Mouse (Mus musculus): ENCODE measurements around the gene Agbl4.

Agbl4 gene

GRCm38 (mm10) chr4:111510129-111510528 is 1112.7 kb downstream of the Agbl4 start:
- no peak for DNase-seq

- no peak for DNase-seq
Measured at GRCm38 (mm10) chr4:111513921-111514320, 1116.5 kb downstream of the Agbl4 start.

GRCm38 (mm10) chr4:111516136-111516535 is 1118.7 kb downstream of the Agbl4 start:
- DNase-seq = no peak

- no peak for DNase-seq
Measured at GRCm38 (mm10) chr4:111517063-111517792, 1119.8 kb downstream of the Agbl4 start.

GRCm38 (mm10) chr4:111518191-111518590 is 1120.7 kb downstream of the Agbl4 start:
- no peak for DNase-seq

DNA sequence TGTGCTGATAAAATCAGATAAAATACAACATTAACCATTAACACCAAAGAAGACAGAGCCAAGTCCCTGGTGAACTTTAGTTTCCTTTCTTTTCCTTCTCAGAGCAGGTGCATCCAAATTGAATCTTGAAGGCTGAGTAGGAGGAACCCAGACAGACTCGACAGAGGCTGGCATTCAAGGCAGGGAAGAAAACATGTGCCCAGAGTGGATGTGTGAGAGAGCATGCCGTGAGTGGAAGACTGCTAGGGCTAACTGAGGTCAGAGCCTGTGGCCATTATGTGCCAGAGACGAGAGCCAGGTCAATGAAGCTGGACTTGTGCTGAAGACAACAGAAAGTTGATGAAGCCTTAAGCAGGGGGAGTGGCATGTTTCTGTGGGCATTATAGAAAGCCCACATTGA is 1121.8 kb downstream of the Agbl4 start:
- DNase-seq = no peak

DNA sequence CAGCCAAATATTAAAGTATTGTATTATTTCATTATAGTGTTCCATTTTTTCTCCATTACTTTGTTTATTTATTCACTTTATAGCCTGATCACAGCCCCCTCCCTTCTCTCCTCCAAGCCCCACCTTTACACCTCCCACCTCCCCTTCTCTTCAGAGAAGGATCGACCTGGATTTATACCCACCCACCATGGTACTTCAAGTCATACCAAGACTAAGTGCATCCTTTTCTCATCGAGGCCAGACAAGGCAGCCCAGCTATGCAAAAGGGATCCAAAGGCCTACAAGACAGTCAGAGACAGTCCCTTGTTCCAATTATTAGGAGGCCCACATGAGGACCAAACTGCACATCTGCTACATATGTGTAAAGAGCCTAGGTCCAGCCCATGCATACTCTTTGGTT is 1122.5 kb downstream of the Agbl4 start:
- no peak for DNase-seq

- DNase-seq = no peak
Measured at GRCm38 (mm10) chr4:111522974-111523373, 1125.5 kb downstream of the Agbl4 start.

GRCm38 (mm10) chr4:111528961-111529360 is 1131.5 kb downstream of the Agbl4 start:
- no peak for DNase-seq

DNA sequence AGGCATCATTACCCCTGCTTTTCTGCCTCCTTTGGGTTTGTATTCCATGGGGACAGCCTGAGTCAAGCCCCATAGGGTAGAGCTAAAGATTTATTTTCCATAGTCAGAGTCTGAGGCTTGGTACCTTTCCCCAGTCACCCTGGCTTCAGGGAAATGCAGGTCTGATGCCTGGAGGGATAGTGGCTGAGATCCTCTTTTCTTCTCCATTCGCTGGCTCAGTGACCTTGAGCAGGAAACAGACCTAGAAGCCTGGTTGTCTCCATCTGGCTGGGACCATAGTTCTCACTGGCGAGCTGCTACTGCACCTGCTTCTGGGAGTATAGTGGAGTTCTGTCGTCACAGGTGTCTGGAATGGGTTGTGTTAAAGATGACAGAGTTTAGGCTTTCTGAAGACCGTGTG is 1132.5 kb downstream of the Agbl4 start:
- no peak for DNase-seq

GRCm38 (mm10) chr4:111530537-111530936 is 1133.1 kb downstream of the Agbl4 start:
- no peak for DNase-seq

- no peak for DNase-seq
Measured at GRCm38 (mm10) chr4:111544684-111545083, 1147.2 kb downstream of the Agbl4 start.

DNA sequence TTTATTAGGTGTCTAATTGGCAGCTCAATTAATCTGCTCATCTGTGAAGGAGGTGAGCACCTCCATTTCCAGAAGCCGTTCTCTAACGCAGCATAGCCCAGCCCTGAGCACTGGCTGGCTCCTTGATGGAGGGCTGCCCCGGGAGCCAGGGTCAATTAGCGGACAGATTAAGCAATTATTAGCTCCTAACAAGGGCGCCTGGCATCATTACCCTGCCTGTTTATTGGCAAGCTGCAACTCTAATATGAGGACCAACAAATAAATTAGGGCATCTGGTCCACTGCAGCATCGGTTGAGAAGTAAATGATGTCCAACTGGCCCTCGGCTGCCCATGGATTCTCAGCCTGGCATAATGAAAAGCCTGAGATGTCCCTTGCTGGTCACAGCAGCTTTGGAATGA is 1148.5 kb downstream of the Agbl4 start:
- no peak for DNase-seq

GRCm38 (mm10) chr4:111555426-111555825 is 1158.0 kb downstream of the Agbl4 start:
- DNase-seq = no peak

DNA sequence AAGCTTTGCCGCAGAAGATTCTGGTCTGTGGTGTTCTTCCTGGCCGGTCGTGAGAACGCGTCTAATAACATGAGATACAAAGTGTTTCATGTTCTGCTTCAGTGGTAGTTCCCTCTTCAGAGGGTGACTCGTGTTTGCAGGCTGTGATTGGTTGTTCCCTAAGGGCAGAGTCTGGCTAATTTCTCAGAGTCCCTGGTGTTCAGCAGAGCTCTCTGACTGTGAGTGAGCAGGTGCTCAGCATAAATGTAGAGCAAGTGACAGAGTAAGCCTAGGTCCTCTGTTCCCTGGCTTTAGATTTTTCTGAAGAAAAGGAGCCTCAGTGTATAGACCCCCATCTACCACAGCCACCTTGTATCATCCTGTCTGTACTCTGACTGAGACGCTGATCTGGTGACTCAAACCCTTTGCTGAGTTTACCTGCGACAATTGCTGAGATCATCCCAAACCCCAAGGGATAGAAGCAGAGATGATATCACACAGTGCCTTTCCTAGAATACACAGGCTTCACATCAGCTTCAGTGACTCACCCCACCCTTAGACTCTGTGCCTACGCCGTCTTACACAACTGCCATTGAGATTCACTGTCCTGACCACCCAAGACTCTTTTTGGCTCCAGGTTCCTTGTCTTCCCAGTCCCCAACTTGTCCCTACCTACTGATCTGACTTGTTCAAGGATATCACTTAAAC is 1179.8 kb downstream of the Agbl4 start:
- no peak for DNase-seq

GRCm38 (mm10) chr4:111579115-111579862 is 1181.8 kb downstream of the Agbl4 start:
- DNase-seq = no peak

- DNase-seq = no peak
Measured at GRCm38 (mm10) chr4:111579863-111580224, 1182.4 kb downstream of the Agbl4 start.

DNA sequence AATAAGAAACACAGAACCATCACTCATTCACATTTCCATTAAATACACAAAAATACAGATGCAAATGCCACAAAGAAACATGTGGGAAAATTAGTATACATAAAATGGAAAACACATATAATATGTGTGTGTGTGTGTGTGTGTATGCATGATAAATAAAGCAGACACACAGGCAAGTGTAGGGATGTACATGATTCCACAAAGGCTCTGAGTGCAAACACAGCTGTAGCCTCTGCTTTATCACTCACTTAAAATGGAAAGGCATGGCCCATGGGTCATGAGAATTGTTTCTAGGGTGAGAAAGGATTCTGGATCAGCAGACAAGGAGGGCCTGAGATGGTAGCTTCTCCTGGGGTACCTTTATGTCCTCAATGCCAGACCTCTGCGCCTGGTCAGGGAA is 1182.8 kb downstream of the Agbl4 start:
- no peak for DNase-seq

DNA sequence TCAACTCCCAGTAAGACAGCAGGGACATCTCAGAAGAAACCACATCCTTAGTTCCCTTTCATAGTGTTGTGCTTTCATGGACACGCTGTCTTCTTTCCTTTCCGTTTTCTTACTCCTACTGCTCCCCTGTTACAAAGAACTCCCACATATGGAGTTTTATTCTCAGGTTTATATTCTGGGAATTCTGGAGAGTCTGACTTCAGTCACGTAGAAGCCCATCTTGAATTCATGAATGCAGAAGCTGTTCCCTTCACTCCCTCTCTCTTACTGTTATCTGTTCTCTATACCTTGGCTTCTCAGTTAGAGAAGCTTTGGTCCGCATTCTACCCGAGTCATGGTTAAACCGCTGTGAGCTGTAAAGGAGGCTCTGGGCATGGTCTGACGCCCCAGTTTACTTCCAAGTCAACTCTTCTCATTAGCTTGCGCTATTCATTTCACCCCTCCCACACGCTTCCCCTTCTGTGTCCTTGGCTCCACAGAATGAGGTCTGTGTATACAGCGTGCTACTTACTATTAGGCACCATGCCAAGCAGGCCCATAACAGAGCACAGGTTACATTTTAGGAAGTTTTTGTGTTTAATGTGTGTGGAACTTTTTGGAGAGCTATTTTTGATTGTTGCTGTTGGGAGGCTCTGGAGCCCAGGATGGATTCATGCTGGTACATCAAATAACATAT is 1186.2 kb downstream of the Agbl4 start:
- no peak for DNase-seq

- no peak for DNase-seq
Measured at GRCm38 (mm10) chr4:111584286-111584685, 1186.8 kb downstream of the Agbl4 start.

DNA sequence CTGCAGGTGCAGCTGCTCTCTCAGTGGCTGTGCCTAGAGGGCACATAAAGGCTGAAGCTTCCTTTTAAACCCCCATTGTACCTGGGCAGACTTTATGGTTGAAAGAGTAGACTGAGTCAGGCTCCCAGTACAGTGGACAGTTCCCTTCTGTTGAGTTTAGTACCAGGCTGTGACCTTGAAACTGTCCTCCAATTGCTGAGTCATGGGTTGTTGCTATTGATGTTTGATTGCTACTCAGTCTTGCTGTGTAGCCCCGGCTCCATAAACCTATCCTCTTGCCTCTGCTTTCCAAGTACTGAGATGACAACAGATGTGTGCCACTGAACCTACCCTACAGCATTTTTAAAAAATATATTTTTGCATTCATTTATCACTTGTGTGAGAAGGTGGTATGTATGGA is 1190.8 kb downstream of the Agbl4 start:
- no peak for DNase-seq

DNA sequence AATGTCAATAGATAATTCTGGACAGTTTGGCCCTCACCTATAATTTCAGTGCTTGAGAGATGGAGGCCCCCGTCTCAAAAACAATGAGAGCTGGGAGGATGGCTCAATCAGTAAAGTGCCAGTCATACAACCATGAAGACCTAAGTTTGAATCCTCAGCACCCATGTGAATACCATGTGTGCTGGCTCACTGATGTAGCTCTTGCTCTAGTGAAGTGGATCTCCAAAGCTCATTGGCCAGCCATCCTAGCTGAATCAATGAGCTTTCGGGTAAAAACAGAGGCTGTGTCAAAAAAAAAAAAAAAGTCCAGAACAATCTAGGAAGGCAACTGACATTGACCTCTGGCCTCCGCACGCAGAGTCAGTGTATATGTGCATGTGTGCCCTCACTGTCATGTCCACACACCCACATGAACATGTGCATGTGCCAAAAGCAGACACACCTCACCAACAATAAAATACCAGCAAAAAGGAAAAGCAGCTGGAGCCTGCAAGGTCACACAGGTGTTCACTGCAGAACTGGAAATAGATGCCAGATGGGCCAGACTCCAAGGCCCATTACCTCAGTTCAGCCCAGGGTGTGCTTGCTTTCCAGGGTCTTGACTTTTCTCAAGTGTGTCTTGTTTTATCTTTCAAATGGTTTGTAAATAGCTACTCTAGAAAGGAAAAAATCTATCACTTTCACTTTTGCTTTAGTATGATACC is 1192.2 kb downstream of the Agbl4 start:
- no peak for DNase-seq
